10 mouse cellular contexts compared by ENCODE assay signal in the genomic region with DNA sequence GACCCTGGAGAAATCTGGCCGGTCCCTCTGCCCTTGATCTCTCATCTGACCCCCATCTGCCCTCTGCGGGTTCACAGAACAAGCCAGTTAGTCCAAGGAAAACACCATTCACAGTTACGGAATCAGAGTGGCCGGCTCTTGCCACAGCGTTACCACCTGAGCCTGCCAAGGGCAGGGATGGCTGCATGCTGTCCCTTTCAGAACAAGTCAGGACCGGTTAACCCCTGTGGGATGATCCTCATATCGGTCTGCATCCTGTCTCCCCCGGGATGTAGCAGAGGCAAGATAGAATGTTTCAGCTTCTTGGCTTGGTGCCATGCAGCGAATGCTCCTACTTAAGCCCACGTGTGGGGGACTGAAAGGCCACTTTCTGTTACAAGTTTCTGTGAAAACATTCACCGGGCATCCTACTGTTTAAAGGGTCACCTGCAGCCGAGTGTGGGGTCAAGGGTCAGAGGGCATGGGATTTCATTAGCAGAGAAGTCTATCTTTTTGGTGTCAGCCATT. TPM values are rescaled to one million over a fixed set of nuclear protein-coding genes. Genes with fewer than 3 reads are reported as not detected.
DNase-seq lines count a peak whose midpoint lies in the region; ATAC-seq and TF ChIP-seq lines count a peak whose summit lies in the region.
"Had no signal": no experiment of that assay in that cellular context is flagged by ENCODE, and none has a peak within 500 bp of the region (broad histone marks: within the 10 kb centered on the region; RNA-seq: fewer than 3 reads in every experiment).

No protein-coding gene starts in this region.

- H3K9me3 ChIP-seq in heart, embryonic 11.5 days (replicated peaks; ENCODE audit: control insufficient read depth, low read length) = no peaks in the 10 kb centered on the region
- H3K9me3 ChIP-seq in kidney, postnatal 0 days (replicated peaks; ENCODE audit: low read length) = no peaks in the 10 kb centered on the region
- H3K9me3 ChIP-seq in midbrain, embryonic 16.5 days (replicated peaks; ENCODE audit: control insufficient read depth, low read length, poor library complexity, severe bottlenecking) = no peaks in the 10 kb centered on the region
- H3K9me3 ChIP-seq: megakaryocyte, embryonic 14.5 days had no signal

- peaks cover 56% of the 10 kb centered on the region for H3K27me3 ChIP-seq in heart, embryonic 11.5 days (ENCODE audit: control insufficient read depth, insufficient read depth, low read length)
- H3K27me3 ChIP-seq in kidney, postnatal 0 days (ENCODE audit: insufficient read depth, low read length) = peaks cover 10% of the 10 kb centered on the region; the same call in 1 of the 2 replicates
- peaks cover 23% of the 10 kb centered on the region for H3K27me3 ChIP-seq in midbrain, embryonic 16.5 days (ENCODE audit: control insufficient read depth, insufficient read depth, low read depth, low read length)

- peaks cover 18% of the 10 kb centered on the region for H3K4me1 ChIP-seq in heart, embryonic 11.5 days (ENCODE audit: control insufficient read depth, insufficient read depth, low read length)
- H3K4me1 ChIP-seq in kidney, postnatal 0 days (replicated peaks; ENCODE audit: insufficient read depth, low read length) = peaks cover 16% of the 10 kb centered on the region; the same call in 1 of the 2 replicates
- peaks cover 19% of the 10 kb centered on the region; the same call in 1 of the 2 replicates for H3K4me1 ChIP-seq in midbrain, embryonic 16.5 days (ENCODE audit: control insufficient read depth, insufficient read depth, low read length)

- ATAC-seq in heart, embryonic 11.5 days (replicated peaks; ENCODE audit: insufficient number of reproducible peaks, low FRiP score, low TSS enrichment) = no peak
- no peak for ATAC-seq in kidney, postnatal 0 days (replicated peaks; ENCODE audit: low FRiP score, low read depth)
- no peak for ATAC-seq in midbrain, embryonic 16.5 days

- no peak for DNase-seq in heart, postnatal 25 days (ENCODE audit: low spot score)
- peak; percentile 92 for DNase-seq in fat pad, adult 2 months (ENCODE audit: extremely low read depth, low read depth, low spot score)
- DNase-seq in kidney, postnatal 0 days (ENCODE audit: low spot score) = peak; percentile 63
- no peak for DNase-seq in spleen, postnatal 14 days (ENCODE audit: low spot score in 2 of 2)
- no peak for DNase-seq in lung, postnatal 10 days
- DNase-seq in layer of hippocampus, adult 2 months (ENCODE audit: low spot score in 2 of 2) = no peak

- no peak overlapping the region for H3K4me3 ChIP-seq in heart, embryonic 11.5 days (ENCODE audit: low read depth, low read length)
- peak overlapping the region; percentile 77 for H3K4me3 ChIP-seq in kidney, postnatal 0 days (replicated peaks; ENCODE audit: low read depth, low read length)
- no peak overlapping the region for H3K4me3 ChIP-seq in midbrain, embryonic 16.5 days (ENCODE audit: low read depth, low read length)
- H3K4me3 ChIP-seq in layer of hippocampus, adult 2 months = no peak overlapping the region
- H3K4me3 ChIP-seq: megakaryocyte, embryonic 14.5 days had no signal

- no peaks in the 10 kb centered on the region for H3K36me3 ChIP-seq in heart, embryonic 11.5 days (ENCODE audit: control insufficient read depth, insufficient read depth, low read length)
- peaks cover 13% of the 10 kb centered on the region; the same call in 1 of the 2 replicates for H3K36me3 ChIP-seq in kidney, postnatal 0 days (ENCODE audit: insufficient read depth, low read length)
- H3K36me3 ChIP-seq in midbrain, embryonic 16.5 days (ENCODE audit: control insufficient read depth, insufficient read depth, low read length) = peaks cover 2% of the 10 kb centered on the region; the same call in 1 of the 2 replicates
- H3K36me3 ChIP-seq: G1E had no signal

- no peak overlapping the region for H3K9ac ChIP-seq in heart, embryonic 11.5 days (ENCODE audit: low read depth, low read length)
- peak overlapping the region; percentile 90; the same call in 1 of the 2 replicates for H3K9ac ChIP-seq in kidney, postnatal 0 days (ENCODE audit: low read depth, low read length)
- H3K9ac ChIP-seq in midbrain, embryonic 16.5 days (ENCODE audit: low read depth, low read length) = no peak overlapping the region

- 12% methylated on average over 12 of the region's 12 CpGs for WGBS in heart, embryonic 11.5 days (ENCODE audit: insufficient replicate concordance)
- 4% methylated on average over 12 of the region's 12 CpGs for WGBS in kidney, postnatal 0 days
- 8% methylated on average over 12 of the region's 12 CpGs for WGBS in midbrain, embryonic 16.5 days

- no peak for TF ChIP-seq CTCF in kidney, postnatal 0 days (IDR thresholded peaks at IDR 0.05; ENCODE audit: low read depth)
- TF ChIP-seq CTCF in layer of hippocampus, adult 2 months (conservative IDR thresholded peaks at IDR 0.05) = no peak

- peak overlapping the region; percentile 90 for H3K4me2 ChIP-seq in heart, embryonic 11.5 days
- peak overlapping the region; percentile 80 for H3K4me2 ChIP-seq in kidney, postnatal 0 days (ENCODE audit: low read length)
- peak overlapping the region; percentile 80; the same call in 1 of the 2 replicates for H3K4me2 ChIP-seq in midbrain, embryonic 16.5 days (ENCODE audit: low read length)

- H3K27ac ChIP-seq in heart, embryonic 11.5 days (ENCODE audit: low read depth, low read length) = no peak overlapping the region
- peak overlapping the region; percentile 97 for H3K27ac ChIP-seq in kidney, postnatal 0 days
- H3K27ac ChIP-seq in midbrain, embryonic 16.5 days (ENCODE audit: low read length) = no peak overlapping the region
- H3K27ac ChIP-seq in layer of hippocampus, adult 2 months = no peak overlapping the region

- intact Hi-C loops in heart, postnatal 25 days (cut with DNase I) = loop anchor here (10.0 kb wide), 1 partner anchor 367 kb away; no protein-coding TSS in a partner anchor

RNA-seq across cellular contexts. Expression of a gene that starts 2.8 kb away (rescaled TPM):
- polyA plus RNA-seq in heart, embryonic 11.5 days (2014; fragmentation: Nextera tagmentation; extraction: Ambion mirVana) = 1.8 and 2.7 TPM in 2 replicates
- 1 to 10 TPM in 1 of 2 experiments, under 1 TPM in 1; 0.92 to 1.8 TPM for total RNA-seq in heart, postnatal 25 days (2021)
- polyA plus RNA-seq in kidney, postnatal 0 days (2015; fragmentation: Nextera tagmentation; extraction: Ambion mirVana) = 14.8 and 16.0 TPM in 2 replicates
- polyA plus RNA-seq in midbrain, embryonic 16.5 days (2015; fragmentation: Nextera tagmentation; extraction: Ambion mirVana) = 2.0 and 2.1 TPM in 2 replicates
- 10 to 100 TPM; 21.8 to 24.7 TPM for total RNA-seq in layer of hippocampus, adult 2 months (2021)
- total RNA-seq: G1E had no signal
- polyA plus RNA-seq: G1E had no signal

Comparison
In these comparisons a context has a peak if more than half of its experiments do, and no peak if none do; other contexts are left out.
1. DNase-seq: peak in fat pad, adult 2 months (single experiment) and kidney, postnatal 0 days (single experiment); none in heart, postnatal 25 days (single experiment), spleen, postnatal 14 days (0 of 2), lung, postnatal 10 days (single experiment) and layer of hippocampus, adult 2 months (0 of 2).
2. Peak in every context shown above with its lines, with median percentiles within 50 percentile points of each other: H3K4me2 ChIP-seq.